Mouse (Mus musculus) midbrain, embryonic 10.5 days (tissue): ENCODE data around the gene Ehd3. TPM values are rescaled to one million over a fixed set of nuclear protein-coding genes. Genes with fewer than 3 reads are reported as not detected.
"Not testable (repeated sequence)": the region's sequence is repeated elsewhere in the genome, so short reads cannot be mapped to it uniquely, and the experiment has no call there.

Experiments used
- DNase-seq: peaks from one replicate; pipeline ENCODE4 v3.0.0-alpha.2; 2017; ENCODE audit warnings: low spot score
- H3K27ac ChIP-seq: fragments of 300-500 bp; sonication (generic); replicated peaks from 2 replicates; pipeline ENCODE4 v1.5.1; 2016; ENCODE audit warnings: mild to moderate bottlenecking
- H3K27me3 ChIP-seq: fragments of 300-500 bp; sonication (generic); 2 replicates; pipeline ENCODE4 v1.6.1; 2016; ENCODE audit warnings: low read depth, mild to moderate bottlenecking; ENCODE audit not compliant: poor library complexity, severe bottlenecking
- H3K36me3 ChIP-seq: fragments of 300-500 bp; sonication (generic); 2 replicates; pipeline ENCODE4 v1.6.1; 2016; ENCODE audit warnings: mild to moderate bottlenecking, moderate library complexity
- H3K4me1 ChIP-seq: fragments of 300-500 bp; sonication (generic); 2 replicates; pipeline ENCODE4 v1.6.1; 2016
- H3K4me3 ChIP-seq: fragments of 300-500 bp; sonication (generic); 2 replicates; pipeline ENCODE4 v1.5.1; 2016; ENCODE audit warnings: mild to moderate bottlenecking, moderate library complexity
- H3K9me3 ChIP-seq: fragments of 300-500 bp; sonication (generic); replicated peaks from 2 replicates; pipeline ENCODE4 v1.6.1; 2016; ENCODE audit warnings: mild to moderate bottlenecking
- WGBS: fragments of 180-500 bp; shearing (Covaris S2); methylation state at CpG from one replicate; pipeline ENCODE4 v1.1.7; 2016; 5-methylcytosine and 5-hydroxymethylcytosine counted together
- polyA plus RNA-seq: library from polyadenylated mRNA; unstranded; fragments of >200 nt; fragmentation: Nextera tagmentation; extraction: Ambion mirVana; gene quantifications from 2 replicates; pipeline ENCODE4 v1.2.1, GENCODE M21; 2016

Ehd3 gene
- polyA plus RNA-seq, 1 experiment from 2014 or later = 9.8 TPM

DNA sequence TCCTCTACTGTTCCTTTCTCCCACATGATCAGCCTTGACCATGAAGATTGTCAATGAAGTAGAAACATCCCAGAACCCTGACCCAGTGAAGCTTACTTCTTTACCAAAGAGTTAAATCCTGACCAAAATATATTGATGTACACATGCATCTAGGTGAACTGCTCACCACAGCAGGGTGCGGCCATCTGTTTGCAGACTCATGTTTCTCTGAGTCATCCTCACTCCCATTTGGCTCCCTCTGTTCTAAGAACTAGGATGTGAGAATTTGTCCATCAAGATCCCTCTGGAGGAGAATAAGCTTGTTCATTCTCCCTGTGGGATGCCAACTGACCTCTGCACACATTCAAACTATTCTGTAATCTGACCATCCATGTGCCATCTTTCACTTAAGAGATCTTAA is 29.0 kb downstream of the Ehd3 start:
- no peak for DNase-seq
- H3K4me3 ChIP-seq = no peak overlapping the region
- H3K36me3 ChIP-seq = peaks cover 28% of the 10 kb centered on the region
- no peaks in the 10 kb centered on the region for H3K27me3 ChIP-seq
- H3K9me3 ChIP-seq = no peaks in the 10 kb centered on the region
- H3K27ac ChIP-seq = no peak overlapping the region
- WGBS = 92% methylated on average over 1 of the region's 1 CpGs
- H3K4me1 ChIP-seq = no peaks in the 10 kb centered on the region

DNA sequence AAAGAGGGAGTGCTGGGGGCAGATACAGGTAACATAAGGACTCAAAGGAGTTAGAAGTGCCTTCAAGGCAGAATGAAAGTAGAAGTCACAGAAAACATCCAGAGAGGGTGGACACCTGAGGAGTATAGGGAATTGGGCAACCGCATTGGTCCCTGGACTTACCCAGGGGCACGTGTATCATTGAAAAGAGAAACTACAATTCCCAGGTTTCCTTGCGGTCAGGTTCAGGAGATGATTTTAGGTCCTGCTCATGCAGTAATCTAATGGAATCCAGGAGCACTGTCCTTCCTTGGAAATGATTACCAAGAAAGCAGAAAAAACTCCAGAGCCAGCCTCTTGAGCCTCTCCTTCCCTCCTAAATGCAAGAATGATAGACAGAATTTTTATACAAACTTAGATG is 29.5 kb downstream of the Ehd3 start:
- WGBS = 82% methylated on average over 3 of the region's 3 CpGs
- Histone ChIP-seq H3K9me3 (no peaks in the 10 kb centered on the region), H3K27me3 (no peaks in the 10 kb centered on the region), H3K4me3 (no peak overlapping the region), H3K4me1 (no peaks in the 10 kb centered on the region), H3K27ac (no peak overlapping the region), H3K36me3 (peaks cover 22% of the 10 kb centered on the region)
- DNase-seq = no peak

- Histone ChIP-seq H3K4me1 (no peaks in the 10 kb centered on the region), H3K36me3 (no peaks in the 10 kb centered on the region), H3K9me3 (no peaks in the 10 kb centered on the region), H3K27ac (no peak overlapping the region), H3K27me3 (no peaks in the 10 kb centered on the region), H3K4me3 (no peak overlapping the region)
- DNase-seq = no peak
- 97% methylated on average over 3 of the region's 3 CpGs for WGBS
Observed at GRCm38 (mm10) chr17:73836601-73837000, 32.7 kb downstream of the Ehd3 start.

GRCm38 (mm10) chr17:73837244-73837643 is 33.3 kb downstream of the Ehd3 start:
- no peaks in the 10 kb centered on the region for H3K9me3 ChIP-seq
- 95% methylated on average over 4 of the region's 4 CpGs for WGBS
- DNase-seq = no peak
- H3K27me3 ChIP-seq = no peaks in the 10 kb centered on the region
- no peaks in the 10 kb centered on the region for H3K36me3 ChIP-seq
- no peak overlapping the region for H3K4me3 ChIP-seq
- no peaks in the 10 kb centered on the region for H3K4me1 ChIP-seq
- no peak overlapping the region for H3K27ac ChIP-seq

DNA sequence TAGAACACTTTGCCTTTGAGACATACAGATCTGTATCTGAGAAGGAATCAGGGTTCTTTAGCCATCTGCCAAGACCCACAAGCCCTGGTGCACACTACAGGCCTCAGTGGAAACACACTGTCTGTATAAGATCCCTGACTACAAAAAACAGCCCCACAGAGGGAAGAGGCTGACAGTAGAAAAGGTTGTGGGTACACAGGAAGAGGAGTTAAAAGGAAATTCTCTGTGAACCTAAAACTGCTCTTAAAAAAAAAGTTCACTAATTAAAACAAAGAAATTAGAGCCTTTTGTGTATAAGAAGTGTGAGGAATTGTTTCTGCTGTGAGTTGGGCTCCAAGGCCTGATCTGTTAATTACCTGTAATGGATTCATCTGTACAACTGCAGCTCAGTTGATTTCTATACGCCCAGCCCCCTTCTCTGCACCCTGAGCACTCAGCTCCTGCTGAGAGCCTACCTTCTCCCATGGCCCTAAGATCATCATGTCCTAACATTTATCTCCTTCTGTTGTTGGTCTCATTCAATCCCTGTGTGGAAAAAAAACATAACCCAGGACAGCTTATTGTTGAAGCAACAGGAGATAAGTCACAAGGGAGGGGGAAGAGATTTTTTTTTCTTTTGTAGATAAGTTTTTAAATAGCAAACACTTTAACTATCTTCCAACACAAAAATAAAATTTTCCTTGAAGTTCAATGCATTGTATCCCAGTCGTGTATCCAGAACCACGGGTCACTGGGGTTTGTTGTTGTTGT is 35.3 kb downstream of the Ehd3 start:
- DNase-seq = no peak
- Histone ChIP-seq H3K4me1 (no peaks in the 10 kb centered on the region), H3K4me3 (no peak overlapping the region), H3K27ac (no peak overlapping the region), H3K36me3 (no peaks in the 10 kb centered on the region), H3K27me3 (no peaks in the 10 kb centered on the region), H3K9me3 (no peaks in the 10 kb centered on the region)
- 67% methylated on average over 3 of the region's 3 CpGs for WGBS

GRCm38 (mm10) chr17:73839876-73840275 is 35.9 kb downstream of the Ehd3 start:
- not testable (repeated sequence) for H3K9me3 ChIP-seq, H3K27ac ChIP-seq, H3K36me3 ChIP-seq, H3K4me3 ChIP-seq, H3K27me3 ChIP-seq, DNase-seq, H3K4me1 ChIP-seq
- 90% methylated on average over 1 of the region's 1 CpGs for WGBS

DNA sequence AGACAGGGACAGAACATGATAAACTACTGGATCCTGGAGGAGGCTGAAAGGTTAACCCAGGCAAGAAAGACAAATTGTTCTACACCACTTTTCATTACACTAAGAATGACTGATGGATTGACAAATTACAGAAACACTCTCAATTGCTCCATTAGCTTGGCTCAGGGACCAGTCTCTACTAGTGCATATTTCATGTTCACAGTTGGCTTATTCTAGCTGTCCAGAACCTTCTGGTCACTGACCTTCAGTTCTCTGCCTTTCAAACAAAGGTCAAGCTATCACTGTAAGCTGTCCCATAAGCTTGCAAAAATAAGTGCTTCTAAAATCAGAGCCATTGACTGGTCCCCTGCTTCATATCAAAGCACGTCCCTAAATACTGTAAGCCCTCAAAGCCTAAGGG is 39.0 kb downstream of the Ehd3 start:
- H3K4me1 ChIP-seq = no peaks in the 10 kb centered on the region
- no peaks in the 10 kb centered on the region for H3K27me3 ChIP-seq
- no peaks in the 10 kb centered on the region for H3K36me3 ChIP-seq
- no peak for DNase-seq
- no peak overlapping the region for H3K4me3 ChIP-seq
- no peak overlapping the region for H3K27ac ChIP-seq
- WGBS = 81% methylated on average over 1 of the region's 1 CpGs
- no peaks in the 10 kb centered on the region for H3K9me3 ChIP-seq

DNA sequence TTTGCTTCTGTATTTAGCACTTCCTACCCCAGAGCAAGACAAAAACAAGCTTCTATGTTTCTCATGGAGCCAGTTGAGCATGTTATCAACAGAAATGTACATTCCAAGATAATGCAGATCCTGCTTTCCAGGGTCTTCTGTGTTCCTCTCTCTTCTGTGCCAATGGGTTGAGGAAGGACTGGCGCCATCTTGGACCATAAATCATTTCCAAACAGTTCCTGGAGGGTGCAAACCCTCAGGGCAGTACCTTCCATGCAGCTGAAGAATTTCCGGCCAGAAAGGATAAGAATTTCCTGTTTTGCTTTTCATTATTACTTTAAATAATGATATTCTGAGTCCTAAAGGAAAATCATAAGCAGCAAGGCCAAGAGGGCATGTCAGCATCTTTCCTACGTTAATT is 41.7 kb downstream of the Ehd3 start:
- no peak for DNase-seq
- no peak overlapping the region for H3K4me3 ChIP-seq
- H3K36me3 ChIP-seq = no peaks in the 10 kb centered on the region
- H3K4me1 ChIP-seq = no peaks in the 10 kb centered on the region
- 77% methylated on average over 3 of the region's 3 CpGs for WGBS
- H3K27ac ChIP-seq = no peak overlapping the region
- H3K27me3 ChIP-seq = no peaks in the 10 kb centered on the region
- H3K9me3 ChIP-seq = no peaks in the 10 kb centered on the region

DNA sequence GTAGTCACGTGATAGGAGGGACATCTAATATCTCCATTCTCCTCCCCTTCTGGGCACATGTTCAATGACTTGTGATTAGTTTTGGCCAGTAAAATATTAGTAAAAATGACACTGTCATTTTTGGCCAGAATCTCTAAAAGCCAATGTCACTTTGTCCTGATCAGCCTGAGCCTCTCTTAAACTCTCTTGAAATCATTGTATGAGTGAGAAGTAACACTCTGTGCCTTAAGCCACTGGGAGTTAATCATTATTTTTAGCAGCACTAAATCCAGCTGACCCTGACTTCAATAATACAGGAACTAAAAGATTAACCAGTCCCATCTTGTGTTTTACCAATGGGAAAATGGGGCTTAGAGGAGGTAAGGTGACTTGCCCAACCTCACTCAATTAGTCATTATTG is 43.5 kb downstream of the Ehd3 start:
- no peaks in the 10 kb centered on the region for H3K27me3 ChIP-seq
- no peak overlapping the region for H3K4me3 ChIP-seq
- H3K9me3 ChIP-seq = no peaks in the 10 kb centered on the region
- WGBS = 90% methylated on average over 1 of the region's 1 CpGs
- no peak overlapping the region for H3K27ac ChIP-seq
- H3K36me3 ChIP-seq = no peaks in the 10 kb centered on the region
- DNase-seq = no peak
- H3K4me1 ChIP-seq = no peaks in the 10 kb centered on the region

GRCm38 (mm10) chr17:73853041-73853440 is 49.1 kb downstream of the Ehd3 start:
- no peak overlapping the region for H3K4me3 ChIP-seq
- WGBS = 93% methylated on average over 11 of the region's 11 CpGs
- no peaks in the 10 kb centered on the region for H3K36me3 ChIP-seq
- no peak overlapping the region for H3K27ac ChIP-seq
- no peaks in the 10 kb centered on the region for H3K27me3 ChIP-seq
- no peak for DNase-seq
- H3K9me3 ChIP-seq = no peaks in the 10 kb centered on the region; the same call in 1 of the 2 replicates
- no peaks in the 10 kb centered on the region for H3K4me1 ChIP-seq

GRCm38 (mm10) chr17:73853717-73854116 is 49.8 kb downstream of the Ehd3 start:
- WGBS = 69% methylated on average over 4 of the region's 4 CpGs

GRCm38 (mm10) chr17:73869008-73869685 is 65.2 kb downstream of the Ehd3 start:
- Histone ChIP-seq H3K4me3 (no peak overlapping the region), H3K9me3 (0 out of 2 replicates have a peak, but pooled peaks cover 3% of the 10 kb centered on the region), H3K27me3 (no peaks in the 10 kb centered on the region), H3K27ac (no peak overlapping the region), H3K36me3 (no peaks in the 10 kb centered on the region), H3K4me1 (no peaks in the 10 kb centered on the region)
- DNase-seq = no peak
- WGBS = 91% methylated on average over 9 of the region's 9 CpGs

More at GRCm38 (mm10) chr17:73853717-73854116, 49.8 kb downstream of the Ehd3 start:
- H3K4me1 ChIP-seq = no peaks in the 10 kb centered on the region
- no peaks in the 10 kb centered on the region for H3K27me3 ChIP-seq
- no peaks in the 10 kb centered on the region for H3K36me3 ChIP-seq
- H3K4me3 ChIP-seq = no peak overlapping the region
- H3K27ac ChIP-seq = no peak overlapping the region
- no peaks in the 10 kb centered on the region; the same call in 1 of the 2 replicates for H3K9me3 ChIP-seq
- no peak for DNase-seq

GRCm38 (mm10) chr17:73870956-73871605 is 67.1 kb downstream of the Ehd3 start:
- 90% methylated on average over 14 of the region's 14 CpGs for WGBS
- Histone ChIP-seq H3K4me1 (no peaks in the 10 kb centered on the region), H3K4me3 (no peak overlapping the region), H3K27me3 (no peaks in the 10 kb centered on the region), H3K9me3 (0 out of 2 replicates have a peak, but pooled peaks cover 3% of the 10 kb centered on the region), H3K36me3 (no peaks in the 10 kb centered on the region), H3K27ac (no peak overlapping the region)
- no peak for DNase-seq
